Mouse (Mus musculus) neural tube, embryonic 12.5 days (tissue): Measurements from ENCODE around the gene Ttc6. TPM values are rescaled to one million over a fixed set of nuclear protein-coding genes. Genes with fewer than 3 reads are reported as not detected.

Experiments used
- ATAC-seq: fragments of 200-750 bp; cut with Nextera tagmentation; 2 replicates; pipeline ENCODE4 v1.8.0; 2017; ENCODE audit warnings: low read depth, mild to moderate bottlenecking, moderate TSS enrichment, moderate library complexity; ENCODE audit not compliant: low FRiP score
- H3K27ac ChIP-seq: fragments of 300-500 bp; sonication (generic); 2 replicates; pipeline ENCODE4 v1.5.1; 2016
- H3K27me3 ChIP-seq: fragments of 300-500 bp; sonication (generic); replicated peaks from 2 replicates; pipeline ENCODE4 v1.6.1; 2016; ENCODE audit warnings: mild to moderate bottlenecking
- H3K36me3 ChIP-seq: fragments of 300-500 bp; sonication (generic); 2 replicates; pipeline ENCODE4 v1.6.1; 2016; ENCODE audit warnings: mild to moderate bottlenecking
- H3K4me1 ChIP-seq: fragments of 300-500 bp; sonication (generic); 2 replicates; pipeline ENCODE4 v1.6.1; 2016
- H3K4me2 ChIP-seq: fragments of 300-500 bp; sonication (generic); replicated peaks from 2 replicates; pipeline ENCODE4 v1.6.1; 2016; ENCODE audit warnings: mild to moderate bottlenecking
- H3K4me3 ChIP-seq: fragments of 300-500 bp; sonication (generic); 2 replicates; pipeline ENCODE4 v1.5.1; 2016
- H3K9ac ChIP-seq: fragments of 300-500 bp; sonication (generic); 2 replicates; pipeline ENCODE4 v1.6.1; 2016; ENCODE audit warnings: mild to moderate bottlenecking
- H3K9me3 ChIP-seq: fragments of 300-500 bp; sonication (generic); 2 replicates; pipeline ENCODE4 v1.6.1; 2016; ENCODE audit warnings: mild to moderate bottlenecking
- WGBS: fragments of 180-500 bp; shearing (Covaris S2); methylation state at CpG from one replicate; pipeline ENCODE4 v1.1.7; 2016; 5-methylcytosine and 5-hydroxymethylcytosine counted together
- polyA plus RNA-seq: library from polyadenylated mRNA; unstranded; fragments of >200 nt; fragmentation: Nextera tagmentation; extraction: Ambion mirVana; gene quantifications from 2 replicates; pipeline ENCODE4 v1.2.1, GENCODE M21; 2016

Gene Ttc6
- polyA plus RNA-seq, 1 experiment from 2014 or later = 0.77 TPM

- H3K27ac ChIP-seq = no peak overlapping the region
- no peaks in the 10 kb centered on the region for H3K9me3 ChIP-seq
Measured at GRCm38 (mm10) chr12:57538588-57539550, 25.0 kb upstream of the Ttc6 start.

GRCm38 (mm10) chr12:57539551-57539985 lies 24.3 kb upstream of the Ttc6 start:
- Histone ChIP-seq H3K4me1 (peaks cover 23% of the 10 kb centered on the region), H3K9me3 (no peaks in the 10 kb centered on the region), H3K4me2 (peak overlapping the region; percentile 62), H3K36me3 (no peaks in the 10 kb centered on the region), H3K9ac (no peak overlapping the region), H3K27ac (no peak overlapping the region), H3K4me3 (no peak overlapping the region), H3K27me3 (peaks cover 78% of the 10 kb centered on the region)
- WGBS = under 1% methylated on average over 10 of the region's 10 CpGs
- no peak for ATAC-seq

More at GRCm38 (mm10) chr12:57538588-57539550, 25.0 kb upstream of the Ttc6 start:
- Histone ChIP-seq H3K4me1 (peaks cover 23% of the 10 kb centered on the region), H3K4me2 (peak overlapping the region; percentile 62), H3K9ac (0 out of 2 replicates have a peak overlapping the region, but pooled peaks have one; percentile 44), H3K36me3 (no peaks in the 10 kb centered on the region), H3K4me3 (peak overlapping the region; percentile 23), H3K27me3 (peaks cover 79% of the 10 kb centered on the region)
- peak; percentile 73 for ATAC-seq
- WGBS = under 1% methylated on average over 63 of the region's 63 CpGs

- Histone ChIP-seq H3K36me3 (no peaks in the 10 kb centered on the region), H3K27ac (no peak overlapping the region), H3K4me2 (no peak overlapping the region), H3K27me3 (peaks cover 77% of the 10 kb centered on the region), H3K4me3 (no peak overlapping the region), H3K9me3 (no peaks in the 10 kb centered on the region), H3K9ac (no peak overlapping the region), H3K4me1 (peaks cover 24% of the 10 kb centered on the region)
- WGBS = 6% methylated on average over 6 of the region's 6 CpGs
- ATAC-seq = no peak
Measured at GRCm38 (mm10) chr12:57541118-57541517, 22.8 kb upstream of the Ttc6 start.

GRCm38 (mm10) chr12:57541931-57542745 lies 21.8 kb upstream of the Ttc6 start:
- H3K4me2 ChIP-seq = peak overlapping the region; percentile 41
- no peak overlapping the region for H3K27ac ChIP-seq
- under 1% methylated on average over 46 of the region's 46 CpGs for WGBS
- peaks cover 77% of the 10 kb centered on the region for H3K27me3 ChIP-seq
- H3K4me1 ChIP-seq = peaks cover 31% of the 10 kb centered on the region
- no peaks in the 10 kb centered on the region for H3K36me3 ChIP-seq
- H3K9me3 ChIP-seq = no peaks in the 10 kb centered on the region
- H3K9ac ChIP-seq = no peak overlapping the region
- 0 out of 2 replicates have a peak overlapping the region, but pooled peaks have one; percentile 1 for H3K4me3 ChIP-seq
- ATAC-seq = no peak

GRCm38 (mm10) chr12:57542746-57543626 lies 20.9 kb upstream of the Ttc6 start:
- peaks cover 31% of the 10 kb centered on the region for H3K4me1 ChIP-seq
- WGBS = 1% methylated on average over 63 of the region's 63 CpGs
- no peaks in the 10 kb centered on the region for H3K9me3 ChIP-seq
- no peak overlapping the region for H3K9ac ChIP-seq
- H3K4me3 ChIP-seq = peak overlapping the region; percentile 1; the same call in 1 of the 2 replicates
- H3K27me3 ChIP-seq = peaks cover 82% of the 10 kb centered on the region
- no peaks in the 10 kb centered on the region for H3K36me3 ChIP-seq
- peak overlapping the region; percentile 41 for H3K4me2 ChIP-seq
- ATAC-seq = no peak
- no peak overlapping the region for H3K27ac ChIP-seq

GRCm38 (mm10) chr12:57543627-57543991 lies 20.3 kb upstream of the Ttc6 start:
- H3K36me3 ChIP-seq = no peaks in the 10 kb centered on the region
- H3K4me1 ChIP-seq = peaks cover 28% of the 10 kb centered on the region
- ATAC-seq = no peak
- peaks cover 84% of the 10 kb centered on the region for H3K27me3 ChIP-seq
- WGBS = 2% methylated on average over 10 of the region's 10 CpGs
- no peak overlapping the region for H3K4me2 ChIP-seq
- H3K27ac ChIP-seq = no peak overlapping the region
- H3K9ac ChIP-seq = no peak overlapping the region
- no peaks in the 10 kb centered on the region for H3K9me3 ChIP-seq
- H3K4me3 ChIP-seq = no peak overlapping the region

- H3K4me3 ChIP-seq = peak overlapping the region; percentile 39
- H3K4me1 ChIP-seq = peaks cover 22% of the 10 kb centered on the region
- H3K27me3 ChIP-seq = peaks cover 87% of the 10 kb centered on the region
- WGBS = 1% methylated on average over 31 of the region's 31 CpGs
- no peaks in the 10 kb centered on the region for H3K36me3 ChIP-seq
- H3K9me3 ChIP-seq = no peaks in the 10 kb centered on the region
- H3K9ac ChIP-seq = 0 out of 2 replicates have a peak overlapping the region, but pooled peaks have one; percentile 7
- no peak for ATAC-seq
- no peak overlapping the region for H3K27ac ChIP-seq
- peak overlapping the region; percentile 69 for H3K4me2 ChIP-seq
Measured at GRCm38 (mm10) chr12:57544641-57545370, 19.1 kb upstream of the Ttc6 start.

- peak overlapping the region; percentile 7; the same call in 1 of the 2 replicates for H3K9ac ChIP-seq
- peak overlapping the region; percentile 39 for H3K4me3 ChIP-seq
- peaks cover 22% of the 10 kb centered on the region for H3K4me1 ChIP-seq
- peaks cover 95% of the 10 kb centered on the region for H3K27me3 ChIP-seq
- H3K27ac ChIP-seq = no peak overlapping the region
- peak; percentile 49; the same call in 1 of the 2 replicates for ATAC-seq
- no peaks in the 10 kb centered on the region for H3K9me3 ChIP-seq
- H3K4me2 ChIP-seq = peak overlapping the region; percentile 69
- no peaks in the 10 kb centered on the region for H3K36me3 ChIP-seq
- WGBS = under 1% methylated on average over 95 of the region's 106 CpGs
Measured at GRCm38 (mm10) chr12:57545371-57546241, 18.3 kb upstream of the Ttc6 start.

GRCm38 (mm10) chr12:57546415-57547201 lies 17.3 kb upstream of the Ttc6 start, which contains the start of gene Foxa1:
Gene Foxa1 (minus strand): TSS chr12:57546916.
- no peaks in the 10 kb centered on the region for H3K9me3 ChIP-seq
- peak within 1 kb of the TSS; percentile 69 for H3K4me2 ChIP-seq
- under 1% methylated on average over 32 of the region's 32 CpGs for WGBS
- peaks cover 95% of the 10 kb centered on the region for H3K27me3 ChIP-seq
- peak; percentile 26; the same call in 1 of the 2 replicates for ATAC-seq
- no peak within 1 kb of the TSS; the same call in 1 of the 2 replicates for H3K9ac ChIP-seq
- peak within 1 kb of the TSS; percentile 39 for H3K4me3 ChIP-seq
- no peak within 1 kb of the TSS for H3K27ac ChIP-seq
- no peaks in the 10 kb centered on the region for H3K36me3 ChIP-seq
- peaks cover 22% of the 10 kb centered on the region for H3K4me1 ChIP-seq
